Mouse (Mus musculus) embryonic facial prominence, embryonic 11.5 days (tissue): ENCODE results near the gene Dock7. TPM values are rescaled to one million over a fixed set of nuclear protein-coding genes. Genes with fewer than 3 reads are reported as not detected.

Source experiments
- ATAC-seq: fragments of 200-750 bp; cut with Nextera tagmentation; replicated peaks from 2 replicates; pipeline ENCODE4 v1.8.0; 2017; ENCODE audit warnings: low read depth; ENCODE audit not compliant: insufficient number of reproducible peaks, low FRiP score, low TSS enrichment
- DNase-seq: peaks from one replicate; pipeline ENCODE4 v3.0.0-alpha.2; 2015; ENCODE audit warnings: low spot score
- H3K27ac ChIP-seq: fragments of 300-500 bp; sonication (generic); replicated peaks from 2 replicates; pipeline ENCODE4 v1.5.1; 2014; ENCODE audit warnings: mild to moderate bottlenecking, low read depth, low read length, control low read depth
- H3K27me3 ChIP-seq: fragments of 300-500 bp; sonication (generic); 2 replicates; pipeline ENCODE4 v1.6.1; 2014; ENCODE audit warnings: mild to moderate bottlenecking, low read length, moderate library complexity, mixed read lengths; ENCODE audit not compliant: control insufficient read depth, insufficient read depth
- H3K36me3 ChIP-seq: fragments of 300-500 bp; sonication (generic); replicated peaks from 2 replicates; pipeline ENCODE4 v1.6.1; 2014; ENCODE audit warnings: low read depth, mild to moderate bottlenecking, low read length, moderate library complexity, mixed read lengths; ENCODE audit not compliant: control insufficient read depth, insufficient read depth
- H3K4me1 ChIP-seq: fragments of 300-500 bp; sonication (generic); 2 replicates; pipeline ENCODE4 v1.6.1; 2014; ENCODE audit warnings: low read length, mixed read lengths; ENCODE audit not compliant: control insufficient read depth, insufficient read depth
- H3K4me2 ChIP-seq: fragments of 300-500 bp; sonication (generic); 2 replicates; pipeline ENCODE4 v1.6.1; 2014; ENCODE audit warnings: low read depth, mild to moderate bottlenecking, control low read depth, low read length, moderate library complexity
- H3K4me3 ChIP-seq: fragments of 300-500 bp; sonication (generic); 2 replicates; pipeline ENCODE4 v1.5.1; 2014; ENCODE audit warnings: low read depth, low read length, control low read depth
- H3K9ac ChIP-seq: fragments of 300-500 bp; sonication (generic); replicated peaks from 2 replicates; pipeline ENCODE4 v1.6.1; 2014; ENCODE audit warnings: mild to moderate bottlenecking, control low read depth, low read length
- H3K9me3 ChIP-seq: fragments of 300-500 bp; sonication (generic); replicated peaks from 2 replicates; pipeline ENCODE4 v1.6.1; 2016; ENCODE audit warnings: mild to moderate bottlenecking, low read length, inconsistent platforms, mixed read lengths; ENCODE audit not compliant: control insufficient read depth
- WGBS: fragments of 180-500 bp; shearing (Covaris S2); extraction: QIAGEN DNeasy Blood & Tissue Kit; methylation state at CpG from one replicate; pipeline ENCODE4 v1.1.7; 2014; 5-methylcytosine and 5-hydroxymethylcytosine counted together
- polyA plus RNA-seq: library from polyadenylated mRNA; unstranded; fragments of >200 nt; fragmentation: Nextera tagmentation; extraction: Ambion mirVana; gene quantifications from 2 replicates; pipeline ENCODE4 v1.2.1, GENCODE M21; 2014

The Dock7 gene
- polyA plus RNA-seq, 1 experiment from 2014 or later: 106 TPM

DNA sequence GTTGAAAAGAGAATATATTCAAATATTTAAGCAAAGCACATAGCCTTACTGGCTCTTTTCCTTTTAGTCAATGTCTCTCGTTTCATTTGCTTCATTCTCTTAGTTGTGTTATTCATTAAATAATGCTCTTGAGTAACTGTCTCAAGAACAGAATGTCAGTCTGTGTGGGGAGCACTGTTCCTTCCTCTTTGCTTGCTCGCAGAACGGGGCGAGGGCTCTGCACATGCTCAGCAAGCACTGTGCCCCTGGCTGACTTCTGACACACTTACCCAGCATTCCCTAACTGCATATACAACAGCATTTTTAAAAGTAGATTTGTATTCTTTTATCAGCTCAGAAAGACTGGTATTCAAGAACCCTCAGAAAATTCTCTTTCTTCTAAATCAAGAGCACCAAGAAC lies 87.8 kb downstream of the Dock7 start:
- H3K36me3 ChIP-seq: no peaks in the 10 kb centered on the region
- H3K9ac ChIP-seq: no peak overlapping the region
- H3K27ac ChIP-seq: no peak overlapping the region
- no peaks in the 10 kb centered on the region for H3K27me3 ChIP-seq
- no peak overlapping the region for H3K4me2 ChIP-seq
- H3K4me1 ChIP-seq: no peaks in the 10 kb centered on the region
- no peak for ATAC-seq
- no peaks in the 10 kb centered on the region for H3K9me3 ChIP-seq
- DNase-seq: no peak
- WGBS: 89% methylated on average over 4 of the region's 4 CpGs
- H3K4me3 ChIP-seq: no peak overlapping the region

DNA sequence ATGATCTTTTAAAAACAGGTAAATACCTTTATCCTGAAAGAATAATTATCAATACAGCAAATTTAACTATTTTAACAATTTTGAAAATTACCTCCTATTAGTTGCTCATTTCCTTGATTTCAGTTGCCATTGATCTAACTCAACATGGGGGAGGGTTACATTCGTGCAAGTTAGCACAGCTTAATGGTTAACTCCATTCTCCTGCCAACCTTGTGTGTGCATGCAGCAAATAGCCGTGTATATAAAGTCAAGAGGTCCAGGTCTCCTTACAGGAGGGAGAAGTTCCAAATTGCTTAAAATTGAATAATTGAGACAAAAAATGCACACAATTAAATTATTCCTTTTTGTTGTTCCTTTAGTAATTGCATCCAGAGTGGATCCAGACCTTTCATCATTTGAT lies 90.0 kb downstream of the Dock7 start, which contains the start of gene Angptl3:
TSS of gene Angptl3 (plus strand) at position 269 of the 400 bp plus-strand sequence.
- Histone ChIP-seq H3K4me3 (no peak within 1 kb of the TSS), H3K9me3 (no peaks in the 10 kb centered on the region), H3K27me3 (no peaks in the 10 kb centered on the region), H3K4me1 (no peaks in the 10 kb centered on the region), H3K4me2 (no peak within 1 kb of the TSS; the same call in 1 of the 2 replicates), H3K27ac (no peak within 1 kb of the TSS), H3K9ac (no peak within 1 kb of the TSS), H3K36me3 (no peaks in the 10 kb centered on the region)
- no peak for ATAC-seq
- no peak for DNase-seq
- 67% methylated on average over 2 of the region's 2 CpGs for WGBS

DNA sequence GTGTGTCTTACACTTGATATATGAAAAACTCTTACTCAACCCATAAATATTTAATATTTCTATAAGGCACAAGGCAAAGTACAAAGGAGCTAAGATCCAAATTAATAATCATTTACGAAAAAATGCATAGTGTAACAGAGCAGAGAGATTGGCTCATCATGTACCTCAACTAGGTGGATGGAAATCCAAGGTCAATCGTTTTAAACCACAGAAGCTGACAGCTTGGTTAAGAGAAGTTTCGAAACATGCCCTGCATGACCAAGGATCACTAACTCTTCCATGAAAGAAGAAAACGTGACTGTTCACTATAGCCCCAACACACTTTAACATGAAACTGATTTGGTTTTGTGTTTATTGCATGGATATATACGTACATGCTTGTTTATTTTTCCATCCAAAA lies 92.3 kb downstream of the Dock7 start:
- WGBS: 91% methylated on average over 5 of the region's 5 CpGs
- H3K9ac ChIP-seq: no peak overlapping the region
- no peaks in the 10 kb centered on the region for H3K9me3 ChIP-seq
- no peaks in the 10 kb centered on the region for H3K27me3 ChIP-seq
- DNase-seq (no peak), ATAC-seq (no peak)
- no peak overlapping the region for H3K27ac ChIP-seq
- no peaks in the 10 kb centered on the region for H3K4me1 ChIP-seq
- no peaks in the 10 kb centered on the region for H3K36me3 ChIP-seq
- no peak overlapping the region for H3K4me3 ChIP-seq
- H3K4me2 ChIP-seq: no peak overlapping the region

DNA sequence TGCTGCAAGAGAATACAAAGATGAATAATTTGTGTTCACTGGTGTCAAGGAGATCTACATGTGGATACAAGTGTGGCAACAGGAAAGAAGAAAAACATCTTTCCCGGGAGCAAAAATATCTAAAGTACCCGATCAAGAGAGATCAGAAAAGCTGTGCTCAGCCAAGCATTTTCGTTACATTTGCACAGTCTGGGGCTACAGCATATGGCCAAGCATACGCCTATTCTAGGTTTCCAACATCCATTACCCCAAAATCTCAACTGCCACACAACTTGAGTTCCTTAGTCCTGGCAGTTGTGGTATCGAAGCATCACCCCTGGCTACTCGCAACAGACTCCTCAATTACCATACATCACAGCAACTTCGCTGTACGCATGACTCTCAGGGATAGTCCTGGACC lies 98.5 kb downstream of the Dock7 start:
- Histone ChIP-seq H3K27me3 (no peaks in the 10 kb centered on the region), H3K4me2 (no peak overlapping the region), H3K36me3 (no peaks in the 10 kb centered on the region), H3K4me3 (no peak overlapping the region), H3K9ac (no peak overlapping the region), H3K27ac (no peak overlapping the region), H3K4me1 (no peaks in the 10 kb centered on the region), H3K9me3 (no peaks in the 10 kb centered on the region)
- WGBS: 93% methylated on average over 8 of the region's 8 CpGs
- ATAC-seq (no peak), DNase-seq (no peak)

DNA sequence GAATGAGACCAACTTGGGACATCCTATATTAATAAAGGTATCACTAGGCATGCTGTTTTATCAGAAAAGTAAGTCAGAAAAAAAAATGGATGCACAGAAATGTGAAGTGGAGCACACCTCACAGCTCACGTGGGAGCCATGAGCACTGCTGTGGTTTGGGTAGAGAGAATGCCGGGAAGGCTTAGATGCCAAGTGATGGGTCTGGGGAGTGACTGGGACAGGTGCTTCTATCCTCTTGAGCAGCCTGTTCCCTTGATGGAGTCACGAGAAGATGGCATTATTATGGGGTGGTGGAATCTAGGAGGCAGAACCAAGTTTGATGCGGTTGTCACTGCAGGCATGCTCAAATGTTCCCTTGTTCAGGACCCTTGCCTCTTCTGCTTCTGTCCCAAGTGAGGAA lies 109.7 kb downstream of the Dock7 start:
- Histone ChIP-seq H3K4me3 (no peak overlapping the region), H3K27me3 (no peaks in the 10 kb centered on the region), H3K9ac (no peak overlapping the region), H3K9me3 (no peaks in the 10 kb centered on the region), H3K4me2 (no peak overlapping the region), H3K4me1 (no peaks in the 10 kb centered on the region), H3K27ac (no peak overlapping the region), H3K36me3 (no peaks in the 10 kb centered on the region)
- ATAC-seq (no peak), DNase-seq (no peak)
- WGBS: 85% methylated on average over 4 of the region's 4 CpGs

DNA sequence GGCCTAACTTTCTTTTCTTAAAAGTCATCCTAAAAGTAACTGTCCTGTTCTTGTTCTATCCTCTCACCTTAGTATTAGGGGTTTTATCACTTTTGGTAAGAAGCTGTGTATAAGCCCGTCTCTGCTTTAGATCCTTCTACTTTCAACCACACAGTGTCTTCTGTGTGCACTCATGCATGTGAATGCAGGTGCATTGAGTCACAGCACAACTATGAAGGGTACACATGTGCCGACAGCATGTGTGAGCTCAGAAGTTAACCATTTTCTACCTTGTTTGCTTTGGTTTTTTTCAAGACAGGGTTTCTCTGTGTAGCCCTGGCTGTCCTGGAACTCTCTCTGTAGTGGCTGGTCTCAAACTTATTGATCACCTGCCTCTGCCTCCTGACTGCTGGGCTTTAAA lies 114.4 kb downstream of the Dock7 start:
- H3K4me2 ChIP-seq: no peak overlapping the region
- WGBS: 79% methylated on average over 2 of the region's 2 CpGs
- no peak overlapping the region for H3K27ac ChIP-seq
- no peaks in the 10 kb centered on the region for H3K27me3 ChIP-seq
- no peak overlapping the region for H3K9ac ChIP-seq
- H3K36me3 ChIP-seq: no peaks in the 10 kb centered on the region
- H3K9me3 ChIP-seq: no peaks in the 10 kb centered on the region
- no peaks in the 10 kb centered on the region for H3K4me1 ChIP-seq
- no peak overlapping the region for H3K4me3 ChIP-seq
- ATAC-seq: no peak
- DNase-seq: no peak

DNA sequence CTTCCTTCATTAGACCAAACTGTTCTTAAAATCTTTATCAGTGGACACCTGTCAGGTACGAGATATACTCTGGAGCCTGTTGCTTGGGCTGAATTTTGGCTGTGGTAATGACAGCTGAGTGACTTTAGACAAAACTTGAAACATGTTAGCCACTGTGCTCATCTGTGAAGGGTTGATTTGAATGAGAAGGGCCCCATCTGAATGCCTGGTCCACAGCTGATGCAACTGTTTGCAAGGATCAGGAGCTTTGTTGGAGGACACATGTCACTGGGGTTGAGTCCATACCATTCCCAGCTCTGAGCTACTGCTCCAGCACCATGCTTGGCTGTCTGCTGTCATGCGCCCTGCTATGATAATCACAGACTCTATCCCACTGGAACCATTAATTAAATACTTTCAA lies 115.1 kb downstream of the Dock7 start:
- ATAC-seq (no peak), DNase-seq (no peak)
- no peaks in the 10 kb centered on the region for H3K27me3 ChIP-seq
- H3K4me3 ChIP-seq: no peak overlapping the region
- 86% methylated on average over 2 of the region's 2 CpGs for WGBS
- H3K4me2 ChIP-seq: no peak overlapping the region
- H3K27ac ChIP-seq: no peak overlapping the region
- H3K4me1 ChIP-seq: no peaks in the 10 kb centered on the region
- no peaks in the 10 kb centered on the region for H3K9me3 ChIP-seq
- H3K9ac ChIP-seq: no peak overlapping the region
- no peaks in the 10 kb centered on the region for H3K36me3 ChIP-seq

DNA sequence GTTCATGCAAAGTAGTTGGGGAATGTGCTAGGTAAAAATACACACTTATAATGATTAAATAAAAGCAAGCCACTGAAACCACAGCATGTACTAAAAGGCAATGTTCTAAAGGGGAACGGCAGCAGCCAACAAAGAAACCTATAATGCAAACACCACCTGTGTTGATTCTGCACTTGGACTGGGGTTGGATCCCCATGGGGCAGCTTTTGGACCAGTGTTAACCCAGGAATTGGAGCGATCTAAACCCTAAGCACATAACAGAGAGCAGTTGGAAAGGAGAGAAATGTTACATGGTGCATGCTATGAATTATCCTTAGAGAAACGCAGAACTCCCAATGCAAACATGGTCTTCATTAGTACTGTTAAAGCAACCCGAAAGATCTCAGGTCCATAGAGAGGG lies 127.2 kb downstream of the Dock7 start:
- Histone ChIP-seq H3K4me3 (no peak overlapping the region), H3K27me3 (no peaks in the 10 kb centered on the region), H3K4me1 (no peaks in the 10 kb centered on the region), H3K4me2 (no peak overlapping the region), H3K36me3 (no peaks in the 10 kb centered on the region), H3K9ac (no peak overlapping the region), H3K9me3 (no peaks in the 10 kb centered on the region), H3K27ac (no peak overlapping the region)
- 79% methylated on average over 4 of the region's 4 CpGs for WGBS
- no peak for ATAC-seq
- no peak for DNase-seq
